Mouse (Mus musculus) ES-Bruce4 (cell line): ENCODE results near the gene Atrip.

ENCODE experiments used
- CTCF ChIP-seq: IDR thresholded peaks from one replicate; pipeline ENCODE4 v1.8.1; 2011; ENCODE audit warnings: low read depth, low read length
- POLR2A ChIP-seq: IDR thresholded peaks from one replicate; pipeline ENCODE4 v1.8.1; 2011; ENCODE audit warnings: low read length; ENCODE audit not compliant: insufficient read depth

- TF ChIP-seq CTCF = no peak
- TF ChIP-seq POLR2A = no peak
Measured at GRCm38 (mm10) chr9:109122553-109123085, 48.7 kb upstream of the Atrip start.
